ENCODE assay signal across 8 mouse cellular contexts in the genomic region with DNA sequence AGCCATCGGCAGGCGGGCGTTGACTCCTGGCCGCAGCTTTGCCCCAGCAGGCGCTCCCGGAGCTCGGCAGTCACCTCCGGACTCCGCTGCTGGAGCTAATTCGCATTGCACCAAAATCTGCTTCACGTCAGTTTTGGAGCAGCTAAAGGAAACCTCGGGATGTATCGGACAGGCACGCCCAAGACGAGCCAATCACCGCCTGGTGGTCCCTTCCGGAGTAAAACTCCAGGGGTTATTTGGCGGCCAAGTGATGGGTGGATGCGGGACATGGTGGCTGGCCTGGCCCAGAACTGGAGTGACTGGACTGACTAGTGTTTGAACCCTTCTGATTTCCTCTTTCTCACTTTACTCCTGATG. TPM values are rescaled to one million over a fixed set of nuclear protein-coding genes. Genes with fewer than 3 reads are reported as not detected.
DNase-seq lines count a peak whose midpoint lies in the region; ATAC-seq lines count a peak whose summit lies in the region.

No protein-coding gene starts in this region.

- WGBS in heart, embryonic 12.5 days, result under 1% methylated on average over 19 of the region's 19 CpGs
- 1% methylated on average over 19 of the region's 19 CpGs for WGBS in heart, embryonic 15.5 days
- WGBS in midbrain, embryonic 10.5 days, result under 1% methylated on average over 19 of the region's 19 CpGs

- intact Hi-C loops in heart, postnatal 25 days (cut with DNase I), result no loop called here
- intact Hi-C loops in left cerebral cortex, postnatal 36 days (cut with DNase I), result loop anchor here (5.0 to 10.0 kb wide), 5 partner anchors 57 to 800 kb away; a partner anchor contains a TSS

- no peaks in the 10 kb centered on the region for H3K36me3 ChIP-seq in heart, embryonic 12.5 days
- no peaks in the 10 kb centered on the region for H3K36me3 ChIP-seq in heart, embryonic 15.5 days
- no peaks in the 10 kb centered on the region for H3K36me3 ChIP-seq in midbrain, embryonic 10.5 days

- peaks cover 12% of the 10 kb centered on the region; the same call in 1 of the 2 replicates for H3K4me1 ChIP-seq in heart, embryonic 12.5 days (replicated peaks)
- peaks cover 15% of the 10 kb centered on the region for H3K4me1 ChIP-seq in heart, embryonic 15.5 days (replicated peaks)
- H3K4me1 ChIP-seq in midbrain, embryonic 10.5 days, result peaks cover 31% of the 10 kb centered on the region

- peak overlapping the region; percentile 90 for H3K4me2 ChIP-seq in heart, embryonic 12.5 days
- peak overlapping the region; percentile 100 for H3K4me2 ChIP-seq in heart, embryonic 15.5 days

- H3K4me3 ChIP-seq in heart, embryonic 12.5 days, result peak overlapping the region; percentile 76
- H3K4me3 ChIP-seq in heart, embryonic 15.5 days, result peak overlapping the region; percentile 74
- peak overlapping the region; percentile 87 for H3K4me3 ChIP-seq in midbrain, embryonic 10.5 days

- H3K9me3 ChIP-seq in heart, embryonic 12.5 days (replicated peaks), result peaks cover 8% of the 10 kb centered on the region
- no peaks in the 10 kb centered on the region for H3K9me3 ChIP-seq in heart, embryonic 15.5 days (replicated peaks)
- H3K9me3 ChIP-seq in midbrain, embryonic 10.5 days (replicated peaks), result peaks cover 9% of the 10 kb centered on the region

- H3K9ac ChIP-seq in heart, embryonic 12.5 days, result peak overlapping the region; percentile 21; the same call in 1 of the 2 replicates
- peak overlapping the region; percentile 58 for H3K9ac ChIP-seq in heart, embryonic 15.5 days

- DNase-seq in heart, postnatal 25 days (ENCODE audit: low spot score), result no peak
- peak; percentile 80 for DNase-seq in MN1 (ENCODE audit: low spot score)
- DNase-seq in midbrain, embryonic 10.5 days (ENCODE audit: low spot score), result no peak
- DNase-seq in left cerebral cortex, postnatal 36 days (ENCODE audit: low spot score in 2 of 2), result no peak
- no peak for DNase-seq in right cerebral cortex, postnatal 10 days (ENCODE audit: low spot score in 2 of 2)
- DNase-seq in urinary bladder, postnatal 36 days (ENCODE audit: low spot score in 2 of 2), result no peak

- no peak overlapping the region for H3K27ac ChIP-seq in heart, embryonic 12.5 days (ENCODE audit: poor library complexity, severe bottlenecking)
- H3K27ac ChIP-seq in heart, embryonic 15.5 days, result no peak overlapping the region
- peak overlapping the region; percentile 82 for H3K27ac ChIP-seq in midbrain, embryonic 10.5 days (replicated peaks)

- no peak for ATAC-seq in heart, embryonic 12.5 days (ENCODE audit: insufficient number of reproducible peaks, low FRiP score)
- no peak; the same call in 1 of the 2 replicates for ATAC-seq in heart, embryonic 15.5 days (replicated peaks; ENCODE audit: insufficient number of reproducible peaks, insufficient read depth, low FRiP score, low read depth)

- peaks cover 35% of the 10 kb centered on the region for H3K27me3 ChIP-seq in heart, embryonic 12.5 days (replicated peaks)
- peaks cover 21% of the 10 kb centered on the region for H3K27me3 ChIP-seq in heart, embryonic 15.5 days
- H3K27me3 ChIP-seq in midbrain, embryonic 10.5 days (ENCODE audit: low read depth, poor library complexity, severe bottlenecking), result peaks cover 57% of the 10 kb centered on the region

RNA-seq across cellular contexts. Expression of a gene that starts 0.7 kb away (rescaled TPM):
- polyA plus RNA-seq in heart, embryonic 12.5 days (2016; fragmentation: Nextera tagmentation; extraction: Ambion mirVana), result 2.2 and 3.1 TPM in 2 replicates
- 1 to 10 TPM; 4.6 to 5.3 TPM for total RNA-seq in heart, postnatal 25 days (2021)
- 2.4 and 3.0 TPM in 2 replicates for polyA plus RNA-seq in heart, embryonic 15.5 days (2015; fragmentation: Nextera tagmentation; extraction: Ambion mirVana)
- polyA plus RNA-seq in midbrain, embryonic 10.5 days (2016; fragmentation: Nextera tagmentation; extraction: Ambion mirVana), result 1.4 and 1.5 TPM in 2 replicates
- total RNA-seq in left cerebral cortex, postnatal 36 days (2021), result 100 to 1,000 TPM; 121 to 124 TPM
